Mouse (Mus musculus): ENCODE measurements around the gene Col13a1. TPM values are rescaled to one million over a fixed set of nuclear protein-coding genes. Genes with fewer than 3 reads are reported as not detected.

Gene Col13a1
- total RNA-seq, 2 experiments from 2014 or later = not detected

- no peak for ATAC-seq (replicated peaks; ENCODE audit: poor library complexity)
Observed at GRCm38 (mm10) chr10:61831251-61831650, 147.7 kb downstream of the Col13a1 start.

GRCm38 (mm10) chr10:61830817-61831216, 148.1 kb downstream of the Col13a1 start:
- no peak for ATAC-seq (replicated peaks; ENCODE audit: poor library complexity)

DNA sequence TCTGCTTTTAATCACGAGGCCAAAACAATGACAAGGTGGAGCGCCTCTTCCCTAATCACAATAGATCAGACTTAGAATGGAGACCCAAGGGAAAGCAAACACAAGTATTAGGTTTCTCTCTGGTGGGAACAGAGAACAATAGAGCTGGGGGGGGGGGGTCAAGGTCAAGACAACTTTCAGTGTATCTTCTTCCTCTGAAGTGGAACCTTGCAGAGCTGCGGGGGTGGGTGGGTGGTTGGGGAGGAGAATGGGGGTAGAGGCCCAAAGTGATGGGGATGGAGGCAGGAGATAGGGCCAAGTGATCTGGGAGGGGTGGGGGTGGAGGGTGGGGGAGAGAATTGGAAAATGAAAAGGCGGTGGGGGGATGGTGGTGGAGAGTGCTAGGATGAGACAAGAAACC, 149.9 kb downstream of the Col13a1 start:
- no peak for ATAC-seq (replicated peaks; ENCODE audit: poor library complexity)

DNA sequence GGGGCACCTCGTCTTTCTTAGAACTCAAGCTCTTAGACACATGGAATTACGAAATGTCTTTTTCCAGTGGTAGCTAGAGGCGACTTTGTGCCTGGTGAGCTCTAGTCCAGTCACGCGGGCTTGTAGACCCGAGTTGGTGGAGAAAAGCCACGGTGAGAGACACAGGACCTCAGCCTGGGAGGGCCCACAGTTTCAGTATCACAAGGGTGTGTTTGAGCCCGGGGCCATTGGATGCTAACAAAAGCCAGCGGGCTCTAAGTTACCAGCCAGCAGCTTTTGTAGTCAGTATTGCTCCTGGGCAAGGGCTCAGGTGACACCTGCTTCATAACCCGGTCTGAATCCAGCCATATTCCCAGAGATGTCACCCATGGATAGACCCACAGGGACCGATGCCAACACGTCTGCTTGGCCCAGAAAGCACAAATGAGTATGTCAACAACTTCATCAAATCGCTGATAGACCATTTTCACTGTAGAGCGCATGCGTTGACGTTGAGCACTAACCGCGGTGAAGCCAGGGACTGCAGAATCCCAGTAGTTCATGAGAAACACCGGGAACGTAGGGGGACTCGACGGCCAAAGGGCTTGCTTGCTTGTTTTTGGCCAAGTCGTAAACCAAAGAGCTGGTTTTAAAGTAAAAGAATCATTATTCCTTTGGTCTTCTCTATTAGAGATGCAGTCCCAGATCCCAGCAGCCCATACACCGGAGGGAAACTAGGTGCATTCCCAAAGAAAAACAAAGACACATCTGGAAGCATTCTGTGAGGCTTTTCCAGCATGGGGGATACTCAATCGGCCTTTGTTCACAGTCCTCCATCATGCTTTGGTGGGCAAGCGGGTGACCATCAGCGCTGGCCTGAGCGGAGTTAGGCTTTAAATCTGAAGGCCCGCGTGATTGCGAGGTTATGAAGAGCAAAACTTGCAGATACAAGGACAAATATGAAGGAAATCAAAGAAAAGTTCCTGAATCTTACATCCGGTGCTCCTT, 150.7 kb downstream of the Col13a1 start:
- ATAC-seq (replicated peaks; ENCODE audit: poor library complexity) = no peak

DNA sequence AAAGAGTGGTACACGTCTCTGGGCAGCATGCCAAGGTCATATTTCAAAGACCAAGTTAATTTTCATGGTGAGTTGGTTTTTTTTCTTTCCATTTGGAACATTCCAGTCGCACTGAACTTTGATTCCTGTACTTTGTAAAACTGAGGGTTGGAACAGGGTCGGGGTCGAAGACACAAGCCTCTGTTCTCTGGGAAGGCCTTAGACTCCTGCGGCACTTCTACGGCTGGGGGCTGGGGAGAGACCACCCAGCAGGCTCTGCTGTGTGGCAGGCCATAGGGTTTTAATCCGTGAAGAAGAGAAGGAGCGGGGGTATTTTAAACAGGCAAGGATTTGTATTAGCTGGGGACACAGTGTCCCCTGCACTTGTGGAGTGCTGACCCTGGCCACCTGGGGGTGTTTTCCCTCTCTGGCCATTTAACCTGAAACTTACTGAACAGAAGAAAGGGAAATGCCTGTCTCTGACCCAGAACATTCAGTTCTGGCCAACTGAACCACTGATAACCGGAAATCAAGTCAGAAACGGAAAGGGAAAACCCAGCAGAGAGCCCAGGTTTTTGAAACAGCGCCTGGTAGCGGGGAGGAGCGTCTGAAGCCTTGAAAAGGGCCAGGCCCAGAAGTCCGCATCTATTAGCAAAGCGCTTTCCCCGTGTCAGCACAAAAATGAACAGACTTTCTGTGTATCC, 152.0 kb downstream of the Col13a1 start:
- ATAC-seq (replicated peaks; ENCODE audit: poor library complexity) = no peak

GRCm38 (mm10) chr10:61825979-61826752, 152.7 kb downstream of the Col13a1 start:
- ATAC-seq (replicated peaks; ENCODE audit: poor library complexity) = no peak

GRCm38 (mm10) chr10:61825536-61825935, 153.4 kb downstream of the Col13a1 start:
- ATAC-seq (replicated peaks; ENCODE audit: poor library complexity) = no peak

- no peak for ATAC-seq (replicated peaks; ENCODE audit: poor library complexity)
Observed at GRCm38 (mm10) chr10:61823731-61824115, 155.2 kb downstream of the Col13a1 start.

DNA sequence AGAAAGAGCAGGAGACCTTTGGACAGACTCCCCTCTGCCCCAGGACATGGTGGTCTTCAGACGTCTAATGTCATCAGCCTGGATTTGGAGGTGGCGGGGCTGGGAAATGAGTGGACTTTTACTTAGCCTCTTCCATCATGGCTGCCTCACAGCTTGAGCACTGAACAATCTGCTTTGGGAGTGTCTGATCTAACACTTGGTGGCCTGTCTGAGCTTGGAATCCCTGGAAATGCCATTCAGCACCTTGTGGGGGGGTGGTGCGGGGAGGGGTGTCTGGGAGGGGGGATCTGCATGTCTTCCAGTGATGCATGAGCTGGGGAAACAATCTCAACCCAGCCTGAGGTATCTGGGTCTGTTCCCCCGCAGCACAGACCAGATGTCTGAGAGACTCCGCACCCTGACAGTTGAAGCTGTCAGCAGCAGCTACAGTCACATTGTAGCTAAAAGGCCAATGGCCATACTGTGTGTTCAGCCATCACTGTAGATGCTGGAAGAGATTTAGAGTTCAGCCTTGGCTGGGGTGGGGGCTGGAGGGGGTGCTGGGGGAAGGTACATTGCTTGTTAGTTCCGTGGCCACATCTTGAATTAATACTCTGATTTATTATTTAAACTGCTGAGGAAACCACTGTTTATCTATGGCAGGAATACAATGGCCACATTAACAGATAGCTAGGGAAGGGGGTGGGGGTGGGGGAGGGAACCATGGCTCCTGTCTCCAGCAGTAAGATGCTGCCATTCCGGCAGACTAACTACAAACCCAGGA, 155.8 kb downstream of the Col13a1 start:
- no peak for ATAC-seq (replicated peaks; ENCODE audit: poor library complexity)

GRCm38 (mm10) chr10:61820050-61820449, 158.9 kb downstream of the Col13a1 start:
- ATAC-seq (replicated peaks; ENCODE audit: poor library complexity) = no peak; the same call in 1 of the 2 replicates

GRCm38 (mm10) chr10:61811987-61812386, 166.9 kb downstream of the Col13a1 start:
- ATAC-seq (replicated peaks; ENCODE audit: poor library complexity) = no peak

- no peak for ATAC-seq (replicated peaks; ENCODE audit: poor library complexity)
Observed at GRCm38 (mm10) chr10:61798133-61798576, 180.8 kb downstream of the Col13a1 start.

- no peak for ATAC-seq (replicated peaks; ENCODE audit: poor library complexity)
Observed at GRCm38 (mm10) chr10:61795458-61795857, 183.4 kb downstream of the Col13a1 start.

DNA sequence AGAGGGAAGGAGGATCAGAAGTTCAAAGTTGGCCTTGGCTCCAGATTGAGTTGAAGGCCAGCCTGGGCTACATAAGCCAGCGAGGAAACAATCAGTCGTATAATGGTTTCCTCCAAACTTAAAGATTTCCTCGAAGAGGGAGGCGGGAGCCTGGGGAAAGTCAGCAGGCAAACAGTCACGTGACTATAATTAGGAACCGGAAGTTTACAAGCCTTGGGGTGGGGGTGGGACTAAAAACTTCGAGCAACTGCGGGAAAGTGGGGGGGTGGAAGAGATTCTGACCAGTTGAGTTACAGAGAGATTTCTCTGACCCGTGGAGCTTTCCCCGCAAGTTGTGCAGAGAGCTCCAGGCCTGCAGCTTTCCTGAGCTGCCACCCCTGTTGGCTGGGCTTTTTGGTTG, 183.9 kb downstream of the Col13a1 start:
- no peak for ATAC-seq (replicated peaks; ENCODE audit: poor library complexity)

DNA sequence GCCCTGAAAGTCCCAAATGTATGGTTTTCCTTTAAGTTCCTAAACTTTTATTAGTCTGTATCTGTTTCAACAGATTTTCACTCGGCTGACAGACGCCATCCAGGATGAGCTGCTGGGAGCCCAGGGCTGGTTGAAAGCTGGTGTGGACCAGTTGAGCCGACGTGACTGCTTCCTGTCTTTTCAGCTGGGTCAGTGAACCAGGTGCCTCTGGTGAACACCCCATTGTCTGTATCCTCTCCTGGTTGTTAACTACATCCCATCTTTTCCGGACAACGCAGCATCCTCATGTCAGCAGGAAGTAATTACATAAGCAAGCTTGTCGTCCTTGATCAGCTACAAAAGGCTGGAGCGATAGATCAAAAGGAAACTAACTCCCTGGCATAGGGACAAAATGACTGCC, 185.9 kb downstream of the Col13a1 start:
- no peak for ATAC-seq (replicated peaks; ENCODE audit: poor library complexity)

DNA sequence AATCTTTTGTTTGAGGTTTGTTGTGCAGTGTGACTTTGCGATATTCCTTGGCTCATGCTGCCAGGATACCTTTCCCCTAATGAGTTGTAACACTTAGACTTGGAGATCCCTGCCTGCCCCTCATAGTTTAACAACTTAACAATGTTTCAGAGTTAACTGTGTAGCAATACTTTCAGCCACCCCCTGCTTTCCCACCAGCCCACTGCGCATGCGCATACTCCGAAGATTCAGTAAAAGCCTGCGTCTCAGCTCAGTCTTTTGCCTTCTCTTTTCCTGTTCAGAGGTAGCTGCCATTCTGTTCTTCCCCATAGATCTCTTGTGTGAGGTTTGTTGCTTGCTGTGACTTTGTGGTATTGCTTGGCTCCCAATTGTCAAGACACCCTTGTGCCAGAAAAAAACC, 190.4 kb downstream of the Col13a1 start:
- no peak for ATAC-seq (replicated peaks; ENCODE audit: poor library complexity)
